Mouse (Mus musculus): ENCODE measurements around the gene Plcb1. TPM values are rescaled to one million over a fixed set of nuclear protein-coding genes. Genes with fewer than 3 reads are reported as not detected.
"Not testable (repeated sequence)": the region's sequence is repeated elsewhere in the genome, so short reads cannot be mapped to it uniquely, and the experiment has no call there.

Gene Plcb1
- polyA plus RNA-seq, 1 experiment from 2014 or later, result 7.7 TPM

- 11% methylated on average over 14 of the region's 14 CpGs for WGBS
- Histone ChIP-seq H3K9me3 (ENCODE audit: control insufficient read depth) (no peaks in the 10 kb centered on the region), H3K9ac (ENCODE audit: low read depth, low read length) (no peak overlapping the region), H3K4me3 (ENCODE audit: low read depth, low read length) (no peak overlapping the region), H3K27me3 (replicated peaks; ENCODE audit: control insufficient read depth, insufficient read depth, low read length) (no peaks in the 10 kb centered on the region), H3K4me1 (replicated peaks; ENCODE audit: control insufficient read depth, insufficient read depth, low read length) (no peaks in the 10 kb centered on the region), H3K27ac (ENCODE audit: low read depth, low read length) (no peak overlapping the region), H3K4me2 (replicated peaks; ENCODE audit: low read depth) (no peak overlapping the region; the same call in 1 of the 2 replicates), H3K36me3 (ENCODE audit: control insufficient read depth, insufficient read depth) (no peaks in the 10 kb centered on the region)
- ATAC-seq, result 0 out of 2 replicates have a peak, but pooled peaks have one; percentile 41
- TF ChIP-seq CTCF (IDR thresholded peaks at IDR 0.05; ENCODE audit: low read depth), result peak; percentile 91
Measured at GRCm38 (mm10) chr2:135329782-135330545, 544.1 kb downstream of the Plcb1 start.

- Histone ChIP-seq H3K4me1 (replicated peaks; ENCODE audit: control insufficient read depth, insufficient read depth, low read length) (no peaks in the 10 kb centered on the region), H3K9ac (ENCODE audit: low read depth, low read length) (no peak overlapping the region), H3K4me2 (replicated peaks; ENCODE audit: low read depth) (no peak overlapping the region), H3K9me3 (ENCODE audit: control insufficient read depth) (no peaks in the 10 kb centered on the region), H3K27me3 (replicated peaks; ENCODE audit: control insufficient read depth, insufficient read depth, low read length) (no peaks in the 10 kb centered on the region), H3K36me3 (ENCODE audit: control insufficient read depth, insufficient read depth) (no peaks in the 10 kb centered on the region), H3K27ac (ENCODE audit: low read depth, low read length) (no peak overlapping the region), H3K4me3 (ENCODE audit: low read depth, low read length) (no peak overlapping the region)
- no peak for ATAC-seq
- no peak for TF ChIP-seq CTCF (IDR thresholded peaks at IDR 0.05; ENCODE audit: low read depth)
- WGBS, result 86% methylated on average over 1 of the region's 1 CpGs
Measured at GRCm38 (mm10) chr2:135331868-135332267, 546.0 kb downstream of the Plcb1 start.

GRCm38 (mm10) chr2:135356311-135356710 lies 570.4 kb downstream of the Plcb1 start:
- H3K4me1 ChIP-seq (replicated peaks; ENCODE audit: control insufficient read depth, insufficient read depth, low read length), result no peaks in the 10 kb centered on the region
- no peak overlapping the region for H3K4me2 ChIP-seq (replicated peaks; ENCODE audit: low read depth)
- H3K9ac ChIP-seq (ENCODE audit: low read depth, low read length), result no peak overlapping the region
- H3K27ac ChIP-seq (ENCODE audit: low read depth, low read length), result no peak overlapping the region
- no peaks in the 10 kb centered on the region for H3K27me3 ChIP-seq (replicated peaks; ENCODE audit: control insufficient read depth, insufficient read depth, low read length)
- peak; percentile 66 for TF ChIP-seq CTCF (IDR thresholded peaks at IDR 0.05; ENCODE audit: low read depth)
- 29% methylated on average over 1 of the region's 1 CpGs for WGBS
- no peak for ATAC-seq
- no peaks in the 10 kb centered on the region for H3K36me3 ChIP-seq (ENCODE audit: control insufficient read depth, insufficient read depth)
- H3K9me3 ChIP-seq (ENCODE audit: control insufficient read depth), result no peaks in the 10 kb centered on the region
- no peak overlapping the region for H3K4me3 ChIP-seq (ENCODE audit: low read depth, low read length)

GRCm38 (mm10) chr2:135361798-135362197 lies 575.9 kb downstream of the Plcb1 start:
- WGBS, result 6% methylated on average over 1 of the region's 1 CpGs
- no peaks in the 10 kb centered on the region for H3K27me3 ChIP-seq (replicated peaks; ENCODE audit: control insufficient read depth, insufficient read depth, low read length)
- no peak overlapping the region for H3K9ac ChIP-seq (ENCODE audit: low read depth, low read length)
- H3K4me3 ChIP-seq (ENCODE audit: low read depth, low read length), result no peak overlapping the region
- H3K4me2 ChIP-seq (replicated peaks; ENCODE audit: low read depth), result no peak overlapping the region
- peak; percentile 85 for TF ChIP-seq CTCF (IDR thresholded peaks at IDR 0.05; ENCODE audit: low read depth)
- no peaks in the 10 kb centered on the region for H3K9me3 ChIP-seq (ENCODE audit: control insufficient read depth)
- no peak overlapping the region for H3K27ac ChIP-seq (ENCODE audit: low read depth, low read length)
- ATAC-seq, result no peak
- no peaks in the 10 kb centered on the region for H3K36me3 ChIP-seq (ENCODE audit: control insufficient read depth, insufficient read depth)
- H3K4me1 ChIP-seq (replicated peaks; ENCODE audit: control insufficient read depth, insufficient read depth, low read length), result no peaks in the 10 kb centered on the region

- ATAC-seq, result no peak
Measured at GRCm38 (mm10) chr2:135362948-135363347, 577.1 kb downstream of the Plcb1 start.

GRCm38 (mm10) chr2:135370259-135370835 lies 584.5 kb downstream of the Plcb1 start:
- TF ChIP-seq CTCF (IDR thresholded peaks at IDR 0.05; ENCODE audit: low read depth), result no peak
- ATAC-seq, result no peak
- no peak overlapping the region for H3K4me3 ChIP-seq (ENCODE audit: low read depth, low read length)
- no peak overlapping the region for H3K4me2 ChIP-seq (replicated peaks; ENCODE audit: low read depth)
- H3K27me3 ChIP-seq (replicated peaks; ENCODE audit: control insufficient read depth, insufficient read depth, low read length), result no peaks in the 10 kb centered on the region
- no peaks in the 10 kb centered on the region for H3K4me1 ChIP-seq (replicated peaks; ENCODE audit: control insufficient read depth, insufficient read depth, low read length)
- no peak overlapping the region for H3K27ac ChIP-seq (ENCODE audit: low read depth, low read length)
- no peak overlapping the region for H3K9ac ChIP-seq (ENCODE audit: low read depth, low read length)
- H3K36me3 ChIP-seq (ENCODE audit: control insufficient read depth, insufficient read depth), result no peaks in the 10 kb centered on the region
- no peaks in the 10 kb centered on the region for H3K9me3 ChIP-seq (ENCODE audit: control insufficient read depth)
- WGBS, result 65% methylated on average over 10 of the region's 10 CpGs

More at GRCm38 (mm10) chr2:135362948-135363347, 577.1 kb downstream of the Plcb1 start:
- Histone ChIP-seq H3K9me3 (ENCODE audit: control insufficient read depth) (no peaks in the 10 kb centered on the region), H3K36me3 (ENCODE audit: control insufficient read depth, insufficient read depth) (no peaks in the 10 kb centered on the region), H3K27ac (ENCODE audit: low read depth, low read length) (no peak overlapping the region), H3K9ac (ENCODE audit: low read depth, low read length) (no peak overlapping the region), H3K4me3 (ENCODE audit: low read depth, low read length) (no peak overlapping the region), H3K27me3 (replicated peaks; ENCODE audit: control insufficient read depth, insufficient read depth, low read length) (no peaks in the 10 kb centered on the region), H3K4me2 (replicated peaks; ENCODE audit: low read depth) (no peak overlapping the region), H3K4me1 (replicated peaks; ENCODE audit: control insufficient read depth, insufficient read depth, low read length) (no peaks in the 10 kb centered on the region)
- WGBS, result 81% methylated on average over 5 of the region's 5 CpGs
- TF ChIP-seq CTCF (IDR thresholded peaks at IDR 0.05; ENCODE audit: low read depth), result no peak

- H3K27me3 ChIP-seq (replicated peaks; ENCODE audit: control insufficient read depth, insufficient read depth, low read length); H3K4me2 ChIP-seq (replicated peaks; ENCODE audit: low read depth); H3K4me3 ChIP-seq (ENCODE audit: low read depth, low read length); ATAC-seq; H3K36me3 ChIP-seq (ENCODE audit: control insufficient read depth, insufficient read depth); H3K9ac ChIP-seq (ENCODE audit: low read depth, low read length); H3K27ac ChIP-seq (ENCODE audit: low read depth, low read length); H3K4me1 ChIP-seq (replicated peaks; ENCODE audit: control insufficient read depth, insufficient read depth, low read length); H3K9me3 ChIP-seq (ENCODE audit: control insufficient read depth): not testable (repeated sequence)
- 60% methylated on average over 7 of the region's 7 CpGs for WGBS
Measured at GRCm38 (mm10) chr2:135380796-135381195, 594.9 kb downstream of the Plcb1 start.
